Mouse (Mus musculus): ENCODE results near the gene Supt7l. TPM values are rescaled to one million over a fixed set of nuclear protein-coding genes. Genes with fewer than 3 reads are reported as not detected.
A peak's percentile ranks its signal among the peaks of the same experiment; 100 is the strongest.

Supt7l gene
- total RNA-seq, 2 experiments from 2014 or later = 17.6 to 17.9 TPM

DNA sequence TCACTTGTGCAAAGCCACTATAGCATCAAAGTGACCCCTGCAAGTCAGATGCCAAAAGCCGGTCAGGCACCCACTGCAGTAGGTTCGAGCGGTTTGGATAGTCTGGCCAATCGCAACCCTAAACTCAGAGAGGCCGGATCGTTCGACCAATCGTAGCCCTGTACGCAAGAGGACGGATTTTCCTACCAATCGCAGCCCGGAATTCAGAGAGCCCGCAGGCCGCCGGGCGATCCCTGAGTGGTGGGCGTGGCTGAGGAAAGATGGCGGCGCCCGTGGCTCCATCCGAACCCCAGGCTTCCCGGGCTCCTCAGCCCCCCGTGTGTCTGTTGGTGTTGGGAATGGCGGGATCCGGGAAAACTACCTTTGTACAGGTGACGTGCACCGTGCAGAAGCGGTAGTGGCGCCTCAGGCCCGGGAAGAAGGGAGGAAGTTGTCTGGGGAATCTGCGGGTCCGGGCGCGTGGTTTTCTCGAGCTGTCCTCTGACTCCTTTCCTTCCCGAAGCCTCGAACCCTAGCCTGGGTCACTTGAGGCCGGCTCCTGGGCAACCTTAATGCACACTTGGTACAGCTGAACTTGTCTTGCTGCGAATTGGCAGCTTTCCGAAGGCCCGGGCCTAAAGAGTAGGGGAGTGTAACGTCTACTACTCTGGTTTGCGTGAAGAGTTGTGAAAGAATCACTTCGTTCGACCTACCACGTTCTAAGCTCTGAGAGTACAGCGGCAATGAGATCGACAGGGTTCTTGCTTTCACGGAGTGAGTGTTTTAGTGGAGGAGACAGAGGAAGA is 32.9 kb downstream of the Supt7l start, which contains the start of gene Gpn1:
Gene Gpn1, plus strand, starts transcription at position 229 of the 785 bp plus-strand sequence.
- intact Hi-C loops (cut with DNase I) = no loop called here
- peak; percentile 90 for DNase-seq

DNA sequence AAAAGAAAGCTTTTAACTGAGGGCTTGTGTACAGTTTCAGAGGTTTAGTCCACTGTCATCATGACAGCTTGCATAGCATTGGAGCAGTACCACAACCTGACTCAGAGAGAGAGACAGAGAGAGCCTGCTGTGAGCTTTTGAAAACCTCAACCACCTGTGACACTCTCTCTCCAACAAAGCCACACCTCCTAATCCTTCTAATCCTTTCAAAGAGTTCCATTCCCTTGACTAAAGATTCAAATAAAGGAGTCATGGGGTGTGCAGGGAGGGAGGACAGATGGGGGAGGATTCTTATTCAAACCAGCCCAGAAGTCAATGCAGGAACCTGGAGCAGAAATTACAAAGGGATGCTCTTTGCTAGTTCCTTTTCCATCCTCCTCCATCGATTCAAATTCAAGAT is 35.6 kb downstream of the Supt7l start:
- DNase-seq = no peak
- intact Hi-C loops (cut with DNase I) = no loop called here

DNA sequence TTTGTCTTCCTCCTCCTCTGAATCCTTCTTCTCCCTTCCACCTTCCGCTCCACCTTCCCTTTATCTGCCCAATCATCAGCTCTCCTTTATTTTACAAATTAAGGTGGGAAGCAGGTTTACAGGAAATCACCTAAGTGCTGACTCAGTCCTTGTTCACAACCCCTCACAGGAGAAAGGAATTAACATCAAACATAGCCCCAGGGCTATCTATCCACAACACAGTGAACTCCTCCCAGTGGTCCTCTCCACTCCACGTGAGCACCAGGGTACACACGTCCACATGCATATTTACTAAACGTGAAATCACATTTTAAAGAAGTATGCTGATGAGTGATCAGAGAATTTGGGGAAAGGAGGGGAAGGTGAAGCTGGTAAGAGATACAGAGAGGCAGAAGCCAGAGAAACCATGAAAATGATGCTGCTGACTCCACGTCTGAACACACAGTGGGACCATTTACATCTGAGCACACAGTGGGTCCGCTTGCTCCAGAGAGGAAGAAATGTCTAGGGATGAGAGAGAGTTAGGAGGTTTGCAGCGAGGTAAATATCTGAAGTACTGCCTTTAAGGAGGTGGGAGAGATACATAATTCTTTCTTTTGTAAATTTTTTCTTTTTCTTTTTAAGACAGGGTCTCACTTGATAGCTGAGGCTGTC is 38.4 kb downstream of the Supt7l start:
- no peak for DNase-seq
- intact Hi-C loops (cut with DNase I) = no loop called here

DNA sequence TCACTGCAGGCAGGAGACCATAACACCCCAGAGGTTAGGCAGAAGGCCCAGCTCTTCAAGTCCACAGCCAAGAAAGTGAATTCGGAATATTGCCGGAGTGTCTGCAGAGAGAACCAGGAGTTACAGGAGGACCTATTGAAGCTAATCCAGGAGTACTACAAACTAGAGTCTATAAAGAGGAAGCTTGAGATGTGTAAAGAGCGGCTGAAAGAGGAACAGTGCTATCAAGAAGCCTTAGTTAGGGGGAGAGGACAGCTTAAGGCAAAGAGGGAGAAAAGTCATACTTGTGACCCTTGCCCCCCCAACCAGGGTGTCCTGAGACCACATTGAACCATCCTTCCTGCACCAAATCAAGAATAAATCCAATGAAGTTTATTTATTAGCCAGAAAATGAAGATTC is 39.7 kb downstream of the Supt7l start:
- intact Hi-C loops (cut with DNase I) = no loop called here
- no peak for DNase-seq

DNA sequence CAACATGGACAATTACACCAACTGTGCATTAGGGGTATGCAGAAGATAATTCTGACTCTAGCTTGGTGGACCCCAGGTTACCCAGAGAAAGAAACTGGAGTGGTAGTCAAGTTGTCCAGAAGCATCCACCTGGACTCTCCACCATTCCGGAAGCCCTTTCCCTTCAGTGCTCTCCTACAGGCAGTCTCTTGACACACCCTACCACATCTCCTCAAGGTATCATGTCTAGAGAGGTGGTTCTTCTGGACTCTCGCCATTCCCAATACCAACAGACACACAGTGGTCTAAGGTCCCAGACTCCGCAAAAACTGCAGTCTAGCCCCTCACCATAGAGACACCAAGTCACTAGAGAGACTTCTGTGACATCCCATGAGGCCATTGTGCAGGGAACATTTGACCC is 42.2 kb downstream of the Supt7l start, which contains the start of gene 4930548H24Rik:
Gene 4930548H24Rik, plus strand, starts transcription at position 301 of the 400 bp plus-strand sequence.
- intact Hi-C loops (cut with DNase I) = no loop called here
- no peak for DNase-seq

DNA sequence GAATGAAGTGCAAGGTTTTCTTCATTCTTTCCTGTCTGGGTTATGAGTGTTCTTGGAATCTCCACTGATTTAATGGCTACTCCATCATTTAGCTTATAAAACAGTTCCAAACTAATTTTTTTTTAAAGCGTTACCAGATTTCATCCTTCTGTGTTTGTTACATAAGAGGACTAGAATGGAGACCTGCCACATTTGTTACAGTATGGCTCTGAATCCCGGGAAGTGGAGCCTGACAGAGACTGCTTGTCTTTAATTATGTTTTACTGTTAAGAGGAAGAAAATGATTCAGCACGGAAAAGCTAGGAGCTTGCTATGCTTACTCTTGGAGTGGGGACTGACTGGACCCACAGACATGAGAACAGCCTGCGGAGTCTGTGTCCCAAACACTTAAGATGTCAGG is 47.1 kb downstream of the Supt7l start:
- intact Hi-C loops (cut with DNase I) = no loop called here
- no peak for DNase-seq

DNA sequence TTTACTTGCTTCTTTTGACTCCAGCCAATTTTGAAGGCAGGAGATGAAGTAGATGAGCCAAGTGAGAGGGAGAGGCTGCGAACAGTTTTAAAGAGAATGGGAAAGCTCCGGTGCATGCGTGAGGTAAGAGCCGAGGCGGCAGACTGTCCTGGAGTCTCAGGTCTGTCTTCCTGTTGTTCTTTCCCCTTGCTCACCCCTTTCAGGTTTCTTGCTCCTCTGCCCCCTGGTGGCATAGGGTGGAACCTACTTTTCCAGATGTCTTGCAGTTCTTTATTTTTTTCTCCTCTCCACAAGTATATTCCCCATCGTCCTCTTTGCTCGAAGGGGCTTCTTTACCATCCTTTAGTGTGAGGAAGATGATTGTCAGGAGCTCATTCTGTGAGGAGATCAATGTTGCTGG is 57.3 kb downstream of the Supt7l start:
- DNase-seq = peak; percentile 41
- intact Hi-C loops (cut with DNase I) = loop anchor here (10.0 kb wide), 1 partner anchor 196 kb away; no protein-coding TSS in a partner anchor

DNA sequence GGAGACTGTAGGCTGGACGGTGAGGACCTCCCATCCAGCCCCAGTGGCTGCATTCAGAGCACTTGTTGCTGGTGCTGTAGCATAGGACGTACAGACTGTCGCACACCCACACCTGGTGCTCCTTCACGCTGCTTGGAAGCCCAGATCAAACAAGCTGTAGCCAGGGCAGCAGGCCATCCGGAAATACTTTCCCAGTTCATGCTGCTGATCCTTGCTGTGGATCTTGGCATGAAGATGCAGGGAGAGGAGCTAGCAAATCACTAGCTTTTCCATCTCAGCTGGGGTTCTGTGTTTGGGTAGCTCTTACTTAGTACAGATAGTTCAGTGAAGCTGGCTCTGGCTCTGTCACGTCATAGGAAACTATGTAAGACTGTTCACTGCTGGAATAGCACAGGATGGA is 57.9 kb downstream of the Supt7l start:
- DNase-seq = no peak
- intact Hi-C loops (cut with DNase I) = loop anchor here (10.0 kb wide), 1 partner anchor 195 kb away; no protein-coding TSS in a partner anchor

DNA sequence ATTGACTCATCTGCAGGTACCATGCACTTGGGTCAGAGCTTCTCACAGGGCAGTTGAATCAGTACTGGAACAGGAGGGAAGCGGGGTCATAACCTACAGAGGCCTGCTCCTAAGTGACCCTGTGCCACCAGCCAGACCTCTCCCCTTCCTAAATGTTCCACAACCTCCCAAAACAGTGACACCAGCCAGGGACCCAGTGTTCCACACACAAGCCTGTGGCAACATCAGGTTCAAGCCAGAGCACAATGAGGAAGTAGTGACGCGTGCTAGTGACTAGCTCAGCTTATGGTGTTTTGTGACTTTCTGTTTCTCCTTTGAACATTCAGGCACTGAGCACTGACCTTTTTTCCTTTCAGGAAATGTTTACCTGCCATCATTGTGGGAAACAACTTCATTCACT is 59.8 kb downstream of the Supt7l start:
- intact Hi-C loops (cut with DNase I) = no loop called here
- DNase-seq = no peak

Other genes starting within 250 kb of the Supt7l start
- 10 to 100 TPM; 65.9 to 69.3 TPM for gene Ift172, start 236.7 kb downstream of the Supt7l start, total RNA-seq (2021)
- gene Fndc4, start 231.7 kb downstream of the Supt7l start, total RNA-seq (2021) = 100 to 1,000 TPM; 170 to 172 TPM
- gene Gckr, start 230.4 kb downstream of the Supt7l start, total RNA-seq (2021) = under 1 TPM in 1 of 2 experiments, not detected in 1; 0.52 TPM
- 10 to 100 TPM; 92.5 to 93.8 TPM for gene Zfp512, start 75.4 kb downstream of the Supt7l start, total RNA-seq (2021)
- under 1 TPM; 0.54 TPM for gene 4930548H24Rik, start 42.1 kb downstream of the Supt7l start, total RNA-seq (2021)
- gene Gpn1, start 33.1 kb downstream of the Supt7l start, total RNA-seq (2021) = 10 to 100 TPM; 42.2 to 44.3 TPM
- gene Slc4a1ap, start 812 bp downstream of the Supt7l start, total RNA-seq (2021) = 10 to 100 TPM; 41.5 to 48.7 TPM
- 100 to 1,000 TPM; 116 to 121 TPM for gene Mrpl33, start 69.1 kb upstream of the Supt7l start, total RNA-seq (2021)
- 1 to 10 TPM; 1.4 to 2.0 TPM for gene Rbks, start 169.8 kb upstream of the Supt7l start, total RNA-seq (2021)
- gene Babam2, start 169.9 kb upstream of the Supt7l start, total RNA-seq (2021) = 10 to 100 TPM; 38.1 to 39.1 TPM